Mouse (Mus musculus) MEL (cell line): ENCODE results near the gene Ndufb3.
"Not testable (repeated sequence)": the region's sequence is repeated elsewhere in the genome, so short reads cannot be mapped to it uniquely, and the experiment has no call there.

Experiments used
- CTCF ChIP-seq, 3 experiments: IDR thresholded peaks in 2 of 3; conservative IDR thresholded peaks in 1 of 3; 2 replicates each; pipeline ENCODE4 v1.5.1; 2011 to 2012; ENCODE audit warnings: low read length in 3 of 3, low read depth in 2 of 3, mild to moderate bottlenecking in 2 of 3, improper control_type of control experiment in 1 of 3, inconsistent platforms in 1 of 3, mixed read lengths in 1 of 3, moderate library complexity in 1 of 3; ENCODE audit not compliant: control insufficient read depth in 1 of 3, insufficient read depth in 1 of 3, poor library complexity in 1 of 3, severe bottlenecking in 1 of 3
- JUND ChIP-seq: IDR thresholded peaks from 2 replicates; pipeline ENCODE4 v1.6.1; 2011; ENCODE audit warnings: low read depth, mild to moderate bottlenecking, improper control_type of control experiment, low read length
- MAX ChIP-seq: IDR thresholded peaks from 2 replicates; pipeline ENCODE4 v1.6.1; 2011; ENCODE audit warnings: low read length, improper control_type of control experiment
- MXI1 ChIP-seq: IDR thresholded peaks from 2 replicates; pipeline ENCODE4 v1.6.1; 2011; ENCODE audit warnings: mild to moderate bottlenecking, low read depth, low read length, improper control_type of control experiment
- POLR2A ChIP-seq, 2 experiments: IDR thresholded peaks; 2 replicates each; pipeline ENCODE4 v1.6.1; 2011 to 2012; ENCODE audit warnings: low read length in 2 of 2, mild to moderate bottlenecking in 2 of 2, control low read depth in 1 of 2, improper control_type of control experiment in 1 of 2, low read depth in 1 of 2, moderate library complexity in 1 of 2; ENCODE audit not compliant: control insufficient read depth in 1 of 2, insufficient read depth in 1 of 2, poor library complexity in 1 of 2
- TBP ChIP-seq: IDR thresholded peaks from 2 replicates; pipeline ENCODE4 v1.8.0; 2011; ENCODE audit warnings: low read depth, low read length, improper control_type of control experiment
- ZNF384 ChIP-seq: IDR thresholded peaks from 2 replicates; pipeline ENCODE4 v1.6.1; 2012; ENCODE audit warnings: low read depth, mild to moderate bottlenecking, inconsistent platforms, low read length, improper control_type of control experiment

DNA sequence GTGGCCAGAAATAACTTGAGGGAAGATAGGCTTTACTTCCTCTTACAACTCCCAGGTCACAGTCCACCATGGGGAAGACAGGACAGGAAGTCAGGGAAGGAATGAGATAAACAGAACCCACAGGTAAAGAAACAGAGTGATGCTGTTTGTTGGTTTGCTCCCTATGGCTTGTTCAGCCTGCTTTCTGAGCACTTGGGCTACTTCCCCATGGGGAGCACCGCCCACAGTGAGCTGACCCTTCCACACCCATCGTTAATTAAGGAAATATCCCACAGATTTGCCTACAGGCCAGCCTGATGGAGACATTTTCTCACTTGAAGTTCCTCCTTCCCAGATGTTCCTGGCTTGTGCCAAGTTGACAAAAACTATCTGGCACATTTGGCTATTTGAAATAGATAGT, 42.7 kb downstream of the Ndufb3 start:
- not testable (repeated sequence) for TF ChIP-seq MAX; ZNF384; JUND; MXI1; TBP; CTCF (IDR thresholded peaks at IDR 0.05 in 2 of 3, conservative IDR thresholded peaks at IDR 0.05 in 1 of 3; ENCODE audit: control insufficient read depth in 1 of 3, insufficient read depth in 1 of 3, low read depth in 2 of 3, low read length in 3 of 3, poor library complexity in 1 of 3, severe bottlenecking in 1 of 3); POLR2A (IDR thresholded peaks at IDR 0.05; ENCODE audit: control insufficient read depth in 1 of 2, insufficient read depth in 1 of 2, low read depth in 1 of 2, low read length in 2 of 2, poor library complexity in 1 of 2)
